Mouse (Mus musculus): Measurements from ENCODE around the gene Usp6nl. TPM values are rescaled to one million over a fixed set of nuclear protein-coding genes. Genes with fewer than 3 reads are reported as not detected.

Gene Usp6nl
- polyA plus RNA-seq, 1 experiment from 2014 or later = 8.5 TPM

DNA sequence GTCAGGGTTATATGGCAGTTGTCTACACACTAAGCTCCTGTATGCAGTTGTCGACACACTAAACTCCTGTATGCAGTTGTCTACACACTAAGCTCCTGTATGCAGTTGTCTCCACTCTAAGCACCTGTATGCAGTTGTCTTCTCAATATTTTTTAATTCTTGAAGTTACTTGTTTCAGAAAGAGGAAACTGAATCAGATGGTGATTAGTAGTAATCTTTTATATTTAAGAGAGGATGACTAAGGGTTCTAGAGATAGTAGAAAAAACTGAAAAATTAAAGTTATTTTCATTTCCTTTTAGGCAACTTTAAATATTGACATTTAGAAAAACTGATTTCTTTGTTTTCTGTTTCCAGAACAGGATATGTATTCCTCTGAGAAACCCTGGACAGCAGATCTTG lies 13.5 kb downstream of the Usp6nl start:
- H3K36me3 ChIP-seq (ENCODE audit: control insufficient read depth, insufficient read depth, low read length) = no peaks in the 10 kb centered on the region
- peaks cover 5% of the 10 kb centered on the region for H3K4me1 ChIP-seq (ENCODE audit: control insufficient read depth, insufficient read depth, low read length)
- 92% methylated on average over 1 of the region's 1 CpGs for WGBS
- H3K4me3 ChIP-seq (ENCODE audit: low read depth, low read length) = no peak overlapping the region
- H3K9ac ChIP-seq (ENCODE audit: low read depth, low read length) = no peak overlapping the region
- H3K4me2 ChIP-seq (ENCODE audit: low read depth, low read length) = no peak overlapping the region
- no peaks in the 10 kb centered on the region for H3K9me3 ChIP-seq (ENCODE audit: control insufficient read depth, low read length)
- H3K27me3 ChIP-seq (replicated peaks; ENCODE audit: control insufficient read depth, insufficient read depth, low read length) = no peaks in the 10 kb centered on the region
- ATAC-seq (ENCODE audit: low read depth) (no peak), DNase-seq (ENCODE audit: low spot score) (no peak)
- H3K27ac ChIP-seq (replicated peaks; ENCODE audit: low read depth, low read length) = no peak overlapping the region

DNA sequence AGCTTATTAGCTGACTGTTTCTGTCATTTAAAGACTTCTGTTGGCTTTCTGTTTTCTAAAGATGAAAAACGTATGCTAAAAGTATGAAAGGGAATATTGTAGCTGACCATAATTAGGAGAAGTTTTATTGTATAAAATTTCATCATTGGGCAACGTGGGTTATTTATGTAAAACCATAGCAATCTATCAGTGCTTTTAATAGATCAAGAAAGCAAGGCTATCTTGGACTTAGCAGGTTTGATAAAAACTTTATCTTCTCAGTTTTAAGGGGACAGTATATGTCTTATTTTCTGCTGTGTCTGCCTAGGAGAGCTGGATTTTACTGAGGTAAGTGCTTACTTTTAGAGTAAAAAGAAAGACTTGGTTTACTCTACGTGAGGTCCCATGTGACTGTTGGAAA lies 14.2 kb downstream of the Usp6nl start:
- H3K4me2 ChIP-seq (ENCODE audit: low read depth, low read length) = no peak overlapping the region
- H3K27ac ChIP-seq (replicated peaks; ENCODE audit: low read depth, low read length) = no peak overlapping the region
- no peaks in the 10 kb centered on the region for H3K9me3 ChIP-seq (ENCODE audit: control insufficient read depth, low read length)
- H3K9ac ChIP-seq (ENCODE audit: low read depth, low read length) = no peak overlapping the region
- ATAC-seq (ENCODE audit: low read depth) (no peak), DNase-seq (ENCODE audit: low spot score) (no peak)
- WGBS = 84% methylated on average over 3 of the region's 3 CpGs
- no peak overlapping the region for H3K4me3 ChIP-seq (ENCODE audit: low read depth, low read length)
- H3K27me3 ChIP-seq (replicated peaks; ENCODE audit: control insufficient read depth, insufficient read depth, low read length) = no peaks in the 10 kb centered on the region
- peaks cover 8% of the 10 kb centered on the region for H3K4me1 ChIP-seq (ENCODE audit: control insufficient read depth, insufficient read depth, low read length)
- H3K36me3 ChIP-seq (ENCODE audit: control insufficient read depth, insufficient read depth, low read length) = no peaks in the 10 kb centered on the region

DNA sequence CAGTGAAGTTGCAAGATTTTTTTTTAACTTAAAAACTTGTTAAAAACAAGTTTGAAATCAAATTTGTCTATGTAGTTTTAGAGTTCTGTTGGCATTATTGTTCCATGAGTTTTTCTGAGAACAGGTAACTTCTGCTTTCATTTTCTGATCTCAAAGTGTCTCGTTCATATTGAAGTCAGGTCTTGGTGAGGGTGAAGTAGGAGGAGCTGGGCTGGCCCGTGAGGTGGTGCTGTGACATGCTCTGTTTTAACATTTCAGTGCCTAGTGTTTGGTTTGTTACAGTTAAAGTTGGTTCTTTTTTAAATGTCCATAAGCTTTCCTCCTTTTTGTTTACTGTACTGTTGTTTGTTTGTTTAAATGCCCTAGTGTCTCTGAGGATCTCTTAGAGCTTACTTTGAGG lies 15.0 kb downstream of the Usp6nl start:
- no peak for ATAC-seq (ENCODE audit: low read depth)
- DNase-seq (ENCODE audit: low spot score) = no peak
- peaks cover 10% of the 10 kb centered on the region for H3K4me1 ChIP-seq (ENCODE audit: control insufficient read depth, insufficient read depth, low read length)
- H3K36me3 ChIP-seq (ENCODE audit: control insufficient read depth, insufficient read depth, low read length) = no peaks in the 10 kb centered on the region
- no peak overlapping the region for H3K4me2 ChIP-seq (ENCODE audit: low read depth, low read length)
- H3K9me3 ChIP-seq (ENCODE audit: control insufficient read depth, low read length) = no peaks in the 10 kb centered on the region
- no peak overlapping the region for H3K9ac ChIP-seq (ENCODE audit: low read depth, low read length)
- H3K4me3 ChIP-seq (ENCODE audit: low read depth, low read length) = no peak overlapping the region
- 73% methylated on average over 2 of the region's 2 CpGs for WGBS
- H3K27ac ChIP-seq (replicated peaks; ENCODE audit: low read depth, low read length) = no peak overlapping the region
- H3K27me3 ChIP-seq (replicated peaks; ENCODE audit: control insufficient read depth, insufficient read depth, low read length) = no peaks in the 10 kb centered on the region

DNA sequence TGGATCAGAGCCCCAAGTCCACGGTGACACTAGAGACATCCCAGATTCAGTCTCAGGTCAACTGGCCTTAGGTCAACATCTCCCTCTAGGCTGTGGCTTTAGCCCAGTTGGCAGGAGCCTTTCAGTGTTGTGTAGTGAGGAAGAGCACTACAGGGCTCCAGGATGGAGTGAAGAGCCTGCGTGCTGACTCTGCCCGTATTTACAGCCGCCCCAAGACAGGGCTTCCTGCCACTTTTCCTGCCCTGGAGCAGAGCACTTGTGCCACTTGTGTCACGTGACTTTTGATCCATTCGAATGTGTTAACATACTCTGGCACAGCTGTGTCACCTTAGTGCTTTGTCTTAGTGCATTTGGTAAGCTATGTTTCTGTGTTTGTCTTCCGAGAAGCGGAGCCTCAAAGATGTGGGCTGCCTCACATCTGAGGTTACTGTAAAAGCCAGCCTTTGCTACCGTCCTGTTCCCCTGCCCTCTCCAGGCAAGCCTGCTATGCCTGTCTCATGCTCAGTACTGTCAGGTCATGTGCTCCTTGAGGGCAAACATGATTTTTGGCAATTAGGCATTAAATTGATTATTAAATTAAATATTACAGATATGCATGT lies 15.7 kb downstream of the Usp6nl start:
- ATAC-seq (ENCODE audit: low read depth) (no peak), DNase-seq (ENCODE audit: low spot score) (no peak)
- H3K9me3 ChIP-seq (ENCODE audit: control insufficient read depth, low read length) = no peaks in the 10 kb centered on the region
- no peak overlapping the region for H3K27ac ChIP-seq (replicated peaks; ENCODE audit: low read depth, low read length)
- WGBS = 88% methylated on average over 9 of the region's 9 CpGs
- no peaks in the 10 kb centered on the region for H3K36me3 ChIP-seq (ENCODE audit: control insufficient read depth, insufficient read depth, low read length)
- no peaks in the 10 kb centered on the region for H3K27me3 ChIP-seq (replicated peaks; ENCODE audit: control insufficient read depth, insufficient read depth, low read length)
- H3K4me2 ChIP-seq (ENCODE audit: low read depth, low read length) = no peak overlapping the region
- peaks cover 10% of the 10 kb centered on the region for H3K4me1 ChIP-seq (ENCODE audit: control insufficient read depth, insufficient read depth, low read length)
- H3K4me3 ChIP-seq (ENCODE audit: low read depth, low read length) = no peak overlapping the region
- H3K9ac ChIP-seq (ENCODE audit: low read depth, low read length) = no peak overlapping the region

DNA sequence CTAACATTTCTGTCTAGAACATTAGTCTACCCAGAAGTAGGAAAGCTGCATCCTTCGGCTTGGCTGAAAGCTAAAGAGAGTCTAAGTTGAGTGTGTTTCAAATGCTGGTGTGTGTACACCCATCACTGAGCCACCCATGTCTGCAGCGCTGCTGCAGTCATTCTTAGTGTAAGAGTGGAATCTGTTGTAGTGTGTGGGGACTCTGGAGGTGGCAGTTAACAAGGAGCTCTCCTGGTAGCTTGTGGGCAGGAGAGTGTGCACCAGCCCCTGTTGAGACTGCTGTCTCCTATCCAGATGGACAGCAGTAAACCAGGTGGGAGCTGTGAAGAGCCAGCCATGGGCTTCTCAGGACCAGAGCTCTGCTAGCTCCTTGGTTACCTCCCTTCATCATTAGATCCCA lies 18.0 kb downstream of the Usp6nl start:
- no peak overlapping the region for H3K4me2 ChIP-seq (ENCODE audit: low read depth, low read length)
- no peak overlapping the region for H3K4me3 ChIP-seq (ENCODE audit: low read depth, low read length)
- ATAC-seq (ENCODE audit: low read depth) (no peak), DNase-seq (ENCODE audit: low spot score) (no peak)
- H3K4me1 ChIP-seq (ENCODE audit: control insufficient read depth, insufficient read depth, low read length) = peaks cover 10% of the 10 kb centered on the region
- no peak overlapping the region for H3K27ac ChIP-seq (replicated peaks; ENCODE audit: low read depth, low read length)
- H3K9me3 ChIP-seq (ENCODE audit: control insufficient read depth, low read length) = no peaks in the 10 kb centered on the region
- no peaks in the 10 kb centered on the region for H3K27me3 ChIP-seq (replicated peaks; ENCODE audit: control insufficient read depth, insufficient read depth, low read length)
- H3K9ac ChIP-seq (ENCODE audit: low read depth, low read length) = no peak overlapping the region
- no peaks in the 10 kb centered on the region for H3K36me3 ChIP-seq (ENCODE audit: control insufficient read depth, insufficient read depth, low read length)
- 98% methylated on average over 2 of the region's 2 CpGs for whole genome bisulfite sequencing

DNA sequence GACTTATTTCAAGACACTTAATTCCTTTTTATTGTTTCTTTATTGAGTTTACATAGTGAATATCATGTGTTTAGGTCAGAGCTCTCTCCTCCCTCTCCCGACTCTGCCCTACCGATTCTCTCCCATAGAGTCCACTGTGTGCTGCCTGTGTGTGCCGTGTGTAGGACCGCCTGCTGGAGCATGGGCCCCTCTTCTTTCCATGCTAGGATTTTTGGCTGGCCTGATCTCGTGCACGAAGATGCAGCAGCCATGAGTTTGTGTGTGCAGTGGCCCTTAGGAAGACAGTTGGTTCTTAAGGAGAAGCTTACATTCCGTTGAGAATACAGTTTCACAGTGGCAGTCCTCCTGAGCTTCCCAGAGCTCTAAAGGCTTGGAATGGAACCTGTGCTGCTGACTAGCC lies 19.0 kb downstream of the Usp6nl start:
- 75% methylated on average over 7 of the region's 7 CpGs for WGBS
- DNase-seq (ENCODE audit: low spot score) = no peak
- no peaks in the 10 kb centered on the region for H3K36me3 ChIP-seq (ENCODE audit: control insufficient read depth, insufficient read depth, low read length)
- no peaks in the 10 kb centered on the region for H3K27me3 ChIP-seq (replicated peaks; ENCODE audit: control insufficient read depth, insufficient read depth, low read length)
- no peak overlapping the region for H3K27ac ChIP-seq (replicated peaks; ENCODE audit: low read depth, low read length)
- H3K4me2 ChIP-seq (ENCODE audit: low read depth, low read length) = no peak overlapping the region
- no peak for ATAC-seq (ENCODE audit: low read depth)
- no peak overlapping the region for H3K9ac ChIP-seq (ENCODE audit: low read depth, low read length)
- H3K9me3 ChIP-seq (ENCODE audit: control insufficient read depth, low read length) = no peaks in the 10 kb centered on the region
- H3K4me3 ChIP-seq (ENCODE audit: low read depth, low read length) = no peak overlapping the region
- H3K4me1 ChIP-seq (ENCODE audit: control insufficient read depth, insufficient read depth, low read length) = peaks cover 10% of the 10 kb centered on the region

DNA sequence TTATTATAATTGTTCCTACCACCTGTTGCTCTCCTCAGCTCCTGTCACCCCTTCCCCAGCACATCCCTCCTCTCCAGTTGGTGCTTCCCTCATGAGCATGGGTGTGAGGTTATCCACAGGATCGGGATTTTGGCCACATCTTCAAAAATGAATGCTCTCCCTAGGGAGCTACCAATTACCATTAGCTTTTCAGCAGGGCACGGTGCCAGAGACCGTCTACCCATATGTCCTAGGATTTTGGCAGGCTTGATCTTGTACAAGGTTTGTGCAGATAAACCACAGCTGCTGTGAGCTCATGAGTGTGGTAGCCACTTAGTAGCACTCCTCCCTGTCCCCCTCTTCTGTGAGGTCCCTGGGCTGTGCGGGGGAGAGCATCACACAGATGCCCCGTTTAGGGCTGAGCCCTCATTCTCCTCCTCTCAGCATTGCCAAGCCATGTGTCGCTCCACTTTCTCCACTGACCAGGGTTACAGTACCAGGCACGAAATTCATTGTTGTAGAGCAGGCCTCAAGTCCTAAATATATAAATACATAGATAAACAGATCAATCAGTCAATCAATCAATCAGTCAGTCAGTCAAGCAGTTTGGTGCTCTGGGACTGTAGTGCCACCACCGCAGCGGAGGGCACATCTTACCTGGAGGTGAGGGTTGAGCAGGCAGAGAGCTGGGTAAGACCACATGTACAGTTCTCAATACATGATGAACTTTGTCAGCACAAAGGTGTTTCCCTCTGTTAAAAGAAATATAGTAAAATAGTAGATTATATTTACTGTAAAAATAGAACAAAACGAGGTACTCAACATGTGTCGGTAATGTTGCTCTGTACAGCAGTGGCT lies 27.0 kb downstream of the Usp6nl start:
- 70% methylated on average over 11 of the region's 11 CpGs for WGBS
- Histone ChIP-seq H3K27ac (replicated peaks; ENCODE audit: low read depth, low read length) (no peak overlapping the region), H3K4me1 (ENCODE audit: control insufficient read depth, insufficient read depth, low read length) (peaks cover 23% of the 10 kb centered on the region), H3K36me3 (ENCODE audit: control insufficient read depth, insufficient read depth, low read length) (no peaks in the 10 kb centered on the region), H3K9ac (ENCODE audit: low read depth, low read length) (no peak overlapping the region), H3K4me2 (ENCODE audit: low read depth, low read length) (no peak overlapping the region), H3K9me3 (ENCODE audit: control insufficient read depth, low read length) (no peaks in the 10 kb centered on the region), H3K4me3 (ENCODE audit: low read depth, low read length) (no peak overlapping the region), H3K27me3 (replicated peaks; ENCODE audit: control insufficient read depth, insufficient read depth, low read length) (no peaks in the 10 kb centered on the region)
- ATAC-seq (ENCODE audit: low read depth) (peak; percentile 87), DNase-seq (ENCODE audit: low spot score) (peak; percentile 86)

DNA sequence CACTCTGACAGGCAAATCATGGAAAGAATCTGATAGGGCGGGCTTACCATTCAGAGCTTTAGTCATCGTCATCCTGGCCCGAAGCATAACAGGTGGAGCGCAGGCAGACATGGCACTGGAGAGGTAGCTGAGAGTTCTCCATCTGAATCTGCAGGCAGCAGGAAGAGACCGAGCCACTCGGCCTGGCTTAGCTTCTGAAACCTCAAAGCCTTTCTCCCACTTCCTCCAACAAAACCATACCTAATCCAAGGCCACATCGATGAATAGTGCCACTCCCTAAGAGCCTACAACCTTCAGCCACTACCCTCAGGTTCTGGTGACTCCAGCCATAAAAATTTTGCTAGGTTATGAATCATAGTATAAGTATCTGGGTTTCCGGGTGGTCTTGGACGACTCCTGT lies 27.7 kb downstream of the Usp6nl start:
- whole genome bisulfite sequencing = 80% methylated on average over 9 of the region's 9 CpGs
- Histone ChIP-seq H3K36me3 (ENCODE audit: control insufficient read depth, insufficient read depth, low read length) (no peaks in the 10 kb centered on the region), H3K4me1 (ENCODE audit: control insufficient read depth, insufficient read depth, low read length) (peaks cover 23% of the 10 kb centered on the region), H3K27ac (replicated peaks; ENCODE audit: low read depth, low read length) (no peak overlapping the region), H3K9ac (ENCODE audit: low read depth, low read length) (no peak overlapping the region), H3K27me3 (replicated peaks; ENCODE audit: control insufficient read depth, insufficient read depth, low read length) (no peaks in the 10 kb centered on the region), H3K4me2 (ENCODE audit: low read depth, low read length) (no peak overlapping the region), H3K9me3 (ENCODE audit: control insufficient read depth, low read length) (no peaks in the 10 kb centered on the region), H3K4me3 (ENCODE audit: low read depth, low read length) (no peak overlapping the region)
- 0 out of 2 replicates have a peak, but pooled peaks have one; percentile 16 for ATAC-seq (ENCODE audit: low read depth)
- DNase-seq (ENCODE audit: low spot score) = no peak
